8 mouse cellular contexts compared by ENCODE assay signal in genomic region chr13:38634256-38634799, GRCm38 (mm10). TPM values are rescaled to one million over a fixed set of nuclear protein-coding genes. Genes with fewer than 3 reads are reported as not detected.
DNase-seq lines count a peak whose midpoint lies in the region; ATAC-seq lines count a peak whose summit lies in the region.

No protein-coding gene starts in this region.

- peaks cover 8% of the 10 kb centered on the region; the same call in 1 of the 2 replicates for H3K36me3 ChIP-seq in midbrain, embryonic 13.5 days

- peak; percentile 32 to 43 for DNase-seq in cerebellum, adult 18-20 months
- no peak for DNase-seq in cerebellum, adult 11 months
- DNase-seq in thymus, postnatal 14 days = peak; percentile 16
- DNase-seq in thymus, adult 18-20 months = no peak
- peak; percentile 28 for DNase-seq in heart, postnatal 4 days
- DNase-seq in left cerebral cortex, adult 8-10 months (ENCODE audit: low spot score in 2 of 2) = peak; percentile 53 to 88
- DNase-seq in urinary bladder, postnatal 14 days (ENCODE audit: low spot score) = no peak

- peak overlapping the region; percentile 73 for H3K4me2 ChIP-seq in midbrain, embryonic 13.5 days (replicated peaks)

- WGBS in midbrain, embryonic 13.5 days = 2% methylated on average over 19 of the region's 19 CpGs

- peak overlapping the region; percentile 84 for H3K9ac ChIP-seq in midbrain, embryonic 13.5 days (replicated peaks)

- ATAC-seq in midbrain, embryonic 13.5 days = peak; percentile 87

- peak overlapping the region; percentile 74 for H3K27ac ChIP-seq in midbrain, embryonic 13.5 days

- H3K4me1 ChIP-seq in midbrain, embryonic 13.5 days (replicated peaks) = peaks cover 12% of the 10 kb centered on the region

- no peaks in the 10 kb centered on the region for H3K9me3 ChIP-seq in midbrain, embryonic 13.5 days

- H3K27me3 ChIP-seq in midbrain, embryonic 13.5 days = no peaks in the 10 kb centered on the region

- H3K4me3 ChIP-seq in midbrain, embryonic 13.5 days (replicated peaks) = peak overlapping the region; percentile 81

RNA-seq across cellular contexts. Expression of gene Bloc1s5, which starts 0.6 kb away (rescaled TPM):
- 10 to 100 TPM; 12.3 to 12.8 TPM for total RNA-seq in heart, postnatal 4 days (2021)
- total RNA-seq in left cerebral cortex, adult 8-10 months (2022) = 10 to 100 TPM; 10.4 to 13.1 (median 11.9) TPM
- polyA plus RNA-seq in midbrain, embryonic 13.5 days (2015; fragmentation: Nextera tagmentation; extraction: Ambion mirVana) = 28.4 and 30.2 TPM in 2 replicates

RNA-seq across cellular contexts. Expression of gene Eef1e1, which starts 24.5 kb away (rescaled TPM):
- total RNA-seq in heart, postnatal 4 days (2021) = 10 to 100 TPM; 20.3 to 24.9 TPM
- 10 to 100 TPM; 20.4 to 33.1 (median 31.2) TPM for total RNA-seq in left cerebral cortex, adult 8-10 months (2022)
- polyA plus RNA-seq in midbrain, embryonic 13.5 days (2015; fragmentation: Nextera tagmentation; extraction: Ambion mirVana) = 91.3 and 92.3 TPM in 2 replicates

Comparison
In these comparisons a context has a peak if more than half of its experiments do, and no peak if none do; other contexts are left out.
1. DNase-seq: peak in cerebellum, adult 18-20 months (2 of 2), thymus, postnatal 14 days (single experiment), heart, postnatal 4 days (single experiment) and left cerebral cortex, adult 8-10 months (2 of 2); none in cerebellum, adult 11 months (single experiment), thymus, adult 18-20 months (0 of 2) and urinary bladder, postnatal 14 days (single experiment).